Mouse (Mus musculus): ENCODE measurements around the gene Cerkl. TPM values are rescaled to one million over a fixed set of nuclear protein-coding genes. Genes with fewer than 3 reads are reported as not detected.
A peak's percentile ranks its signal among the peaks of the same experiment; 100 is the strongest.

The Cerkl gene
- total RNA-seq, 2 experiments from 2014 or later: 5.4 to 5.7 TPM

- DNase-seq (ENCODE audit: extremely low spot score in 1 of 2, low spot score in 1 of 2): no peak
Observed at GRCm38 (mm10) chr2:79379087-79380041, 77.2 kb downstream of the Cerkl start.

GRCm38 (mm10) chr2:79378346-79379086, 78.1 kb downstream of the Cerkl start:
- DNase-seq (ENCODE audit: extremely low spot score in 1 of 2, low spot score in 1 of 2): no peak

- DNase-seq (ENCODE audit: extremely low spot score in 1 of 2, low spot score in 1 of 2): no peak
Observed at GRCm38 (mm10) chr2:79372486-79373200, 83.9 kb downstream of the Cerkl start.

GRCm38 (mm10) chr2:79372154-79372467, 84.5 kb downstream of the Cerkl start:
- DNase-seq (ENCODE audit: extremely low spot score in 1 of 2, low spot score in 1 of 2): no peak

GRCm38 (mm10) chr2:79371326-79372153, 85.0 kb downstream of the Cerkl start:
- no peak for DNase-seq (ENCODE audit: extremely low spot score in 1 of 2, low spot score in 1 of 2)

- no peak for DNase-seq (ENCODE audit: extremely low spot score in 1 of 2, low spot score in 1 of 2)
Observed at GRCm38 (mm10) chr2:79370711-79371312, 85.8 kb downstream of the Cerkl start.

GRCm38 (mm10) chr2:79369905-79370304, 86.7 kb downstream of the Cerkl start:
- no peak for DNase-seq (ENCODE audit: extremely low spot score in 1 of 2, low spot score in 1 of 2)

- DNase-seq (ENCODE audit: extremely low spot score in 1 of 2, low spot score in 1 of 2): no peak
Observed at GRCm38 (mm10) chr2:79369061-79369524, 87.5 kb downstream of the Cerkl start.

- DNase-seq (ENCODE audit: extremely low spot score in 1 of 2, low spot score in 1 of 2): no peak
Observed at GRCm38 (mm10) chr2:79368661-79369060, 87.9 kb downstream of the Cerkl start.

GRCm38 (mm10) chr2:79367451-79368450, 88.8 kb downstream of the Cerkl start:
- no peak for DNase-seq (ENCODE audit: extremely low spot score in 1 of 2, low spot score in 1 of 2)

- no peak for DNase-seq (ENCODE audit: extremely low spot score in 1 of 2, low spot score in 1 of 2)
Observed at GRCm38 (mm10) chr2:79363920-79364319, 92.7 kb downstream of the Cerkl start.

- DNase-seq (ENCODE audit: extremely low spot score in 1 of 2, low spot score in 1 of 2): peak; percentile 20 to 29
Observed at GRCm38 (mm10) chr2:79362029-79362428, 94.6 kb downstream of the Cerkl start.

GRCm38 (mm10) chr2:79357835-79358234, 98.8 kb downstream of the Cerkl start:
- DNase-seq (ENCODE audit: extremely low spot score in 1 of 2, low spot score in 1 of 2): no peak

GRCm38 (mm10) chr2:79354773-79355172, 101.8 kb downstream of the Cerkl start:
- no peak for DNase-seq (ENCODE audit: extremely low spot score in 1 of 2, low spot score in 1 of 2)

- no peak for DNase-seq (ENCODE audit: extremely low spot score in 1 of 2, low spot score in 1 of 2)
Observed at GRCm38 (mm10) chr2:79352100-79352802, 104.3 kb downstream of the Cerkl start.

- DNase-seq (ENCODE audit: extremely low spot score in 1 of 2, low spot score in 1 of 2): no peak
Observed at GRCm38 (mm10) chr2:79351179-79352099, 105.1 kb downstream of the Cerkl start.

GRCm38 (mm10) chr2:79343115-79343514, 113.5 kb downstream of the Cerkl start:
- no peak for DNase-seq (ENCODE audit: extremely low spot score in 1 of 2, low spot score in 1 of 2)
